ENCODE assay signal across 14 mouse cellular contexts in genomic region chr1:19236591-19236990, GRCm38 (mm10). TPM values are rescaled to one million over a fixed set of nuclear protein-coding genes. Genes with fewer than 3 reads are reported as not detected.
DNase-seq lines count a peak whose midpoint lies in the region; ATAC-seq lines count a peak whose summit lies in the region.
"Had no signal": no experiment of that assay in that cellular context is flagged by ENCODE, and none has a peak within 500 bp of the region (broad histone marks: within the 10 kb centered on the region; RNA-seq: fewer than 3 reads in every experiment).

No protein-coding gene starts in this region.

- H3K36me3 ChIP-seq in neural tube, embryonic 15.5 days = no peaks in the 10 kb centered on the region
- no peaks in the 10 kb centered on the region for H3K36me3 ChIP-seq in limb, embryonic 11.5 days (ENCODE audit: control insufficient read depth, insufficient read depth, low read length)

- H3K27me3 ChIP-seq in neural tube, embryonic 15.5 days (replicated peaks) = peaks cover 75% of the 10 kb centered on the region
- peaks cover 50% of the 10 kb centered on the region for H3K27me3 ChIP-seq in limb, embryonic 11.5 days (ENCODE audit: control insufficient read depth, insufficient read depth, low read length)

- peak; percentile 57 for DNase-seq in embryo, embryonic 10 days (ENCODE audit: low spot score)
- no peak for DNase-seq in embryo, embryonic 9.5 days (ENCODE audit: extremely low spot score)
- peak; percentile 65 for DNase-seq in neural tube, embryonic 10.5 days (ENCODE audit: extremely low spot score, low spot score)
- DNase-seq in limb, embryonic 11.5 days (ENCODE audit: low spot score) = no peak
- DNase-seq in lung, postnatal 4 days = no peak
- DNase-seq in cerebellum, adult 9-10 months = no peak
- DNase-seq in gastrocnemius, adult 8-10 months (ENCODE audit: low spot score in 2 of 2) = no peak
- DNase-seq: adrenal gland, adult 2 months; heart, postnatal 14 days; thymus, adult 18-20 months had no signal

- WGBS in neural tube, embryonic 15.5 days = 8% methylated on average over 21 of the region's 21 CpGs
- WGBS in limb, embryonic 11.5 days = 2% methylated on average over 21 of the region's 21 CpGs

- H3K9ac ChIP-seq in neural tube, embryonic 15.5 days (replicated peaks) = no peak overlapping the region
- H3K9ac ChIP-seq in limb, embryonic 11.5 days (ENCODE audit: low read length) = no peak overlapping the region
- H3K9ac ChIP-seq: liver, embryonic 14.5 days had no signal

- H3K4me2 ChIP-seq in neural tube, embryonic 15.5 days = no peak overlapping the region
- H3K4me2 ChIP-seq in limb, embryonic 11.5 days (ENCODE audit: low read depth, severe bottlenecking) = no peak overlapping the region

- no peak overlapping the region for H3K4me3 ChIP-seq in neural tube, embryonic 15.5 days (replicated peaks)
- H3K4me3 ChIP-seq in limb, embryonic 11.5 days (ENCODE audit: low read depth, low read length) = no peak overlapping the region

- no peak for ATAC-seq in neural tube, embryonic 15.5 days (ENCODE audit: low FRiP score)
- ATAC-seq in limb, embryonic 11.5 days (ENCODE audit: insufficient number of reproducible peaks, low FRiP score, low TSS enrichment, low read depth) = peak; percentile 35

- H3K27ac ChIP-seq in neural tube, embryonic 15.5 days (replicated peaks) = no peak overlapping the region
- H3K27ac ChIP-seq in limb, embryonic 11.5 days (replicated peaks; ENCODE audit: low read depth, low read length) = no peak overlapping the region
- H3K27ac ChIP-seq: liver, embryonic 14.5 days had no signal

- H3K4me1 ChIP-seq in neural tube, embryonic 15.5 days = peaks cover 14% of the 10 kb centered on the region
- H3K4me1 ChIP-seq in limb, embryonic 11.5 days (ENCODE audit: control insufficient read depth, insufficient read depth, low read length) = peaks cover 3% of the 10 kb centered on the region; the same call in 1 of the 2 replicates

- H3K9me3 ChIP-seq in neural tube, embryonic 15.5 days (replicated peaks) = no peaks in the 10 kb centered on the region
- no peaks in the 10 kb centered on the region for H3K9me3 ChIP-seq in limb, embryonic 11.5 days (ENCODE audit: control insufficient read depth, low read length)

RNA-seq across cellular contexts. Expression of gene Tfap2b, which starts 27.9 kb away (rescaled TPM):
- 29.5 and 46.0 TPM in 2 replicates for polyA plus RNA-seq in neural tube, embryonic 15.5 days (2015; fragmentation: Nextera tagmentation; extraction: Ambion mirVana)
- 31.3 and 37.7 TPM in 2 replicates for polyA plus RNA-seq in limb, embryonic 11.5 days (2014; fragmentation: Nextera tagmentation; extraction: Ambion mirVana)
- not detected for total RNA-seq in gastrocnemius, adult 8-10 months (2022)
- total RNA-seq: heart, postnatal 14 days; megakaryocyte, adult 5-6 weeks had no signal
- polyA plus RNA-seq: small intestine, adult 2 months had no signal

Comparison
In these comparisons a context has a peak if more than half of its experiments do, and no peak if none do; other contexts are left out.
1. DNase-seq: peak in embryo, embryonic 10 days (single experiment) and neural tube, embryonic 10.5 days (single experiment); none in embryo, embryonic 9.5 days (single experiment), limb, embryonic 11.5 days (single experiment), lung, postnatal 4 days (0 of 2), cerebellum, adult 9-10 months (single experiment) and gastrocnemius, adult 8-10 months (0 of 2).